Mouse (Mus musculus) layer of hippocampus, postnatal 25 days (tissue): ENCODE data around the gene Atp2b4. TPM values are rescaled to one million over a fixed set of nuclear protein-coding genes. Genes with fewer than 3 reads are reported as not detected.
A peak's percentile ranks its signal among the peaks of the same experiment; 100 is the strongest.

ENCODE experiments used
- DNase-seq, 2 experiments: peaks; one replicate each; pipeline ENCODE4 v3.0.0; 2022; ENCODE audit warnings: mixed read lengths in 2 of 2, low spot score in 1 of 2; ENCODE audit errors: extremely low spot score in 1 of 2
- total RNA-seq, 2 experiments: library from RNA; stranded (reverse); gene quantifications; 2 replicates each; pipeline ENCODE4 v1.2.3; 2021

Atp2b4 gene
- total RNA-seq, 2 experiments from 2014 or later = 67.6 to 79.3 TPM

GRCm38 (mm10) chr1:133799686-133800445 lies 975 bp downstream of the Atp2b4 start:
- no peak for DNase-seq

- DNase-seq = no peak
Observed at GRCm38 (mm10) chr1:133798821-133799415, 1.9 kb downstream of the Atp2b4 start.

- DNase-seq = no peak
Observed at GRCm38 (mm10) chr1:133797979-133798820, 2.6 kb downstream of the Atp2b4 start.

DNA sequence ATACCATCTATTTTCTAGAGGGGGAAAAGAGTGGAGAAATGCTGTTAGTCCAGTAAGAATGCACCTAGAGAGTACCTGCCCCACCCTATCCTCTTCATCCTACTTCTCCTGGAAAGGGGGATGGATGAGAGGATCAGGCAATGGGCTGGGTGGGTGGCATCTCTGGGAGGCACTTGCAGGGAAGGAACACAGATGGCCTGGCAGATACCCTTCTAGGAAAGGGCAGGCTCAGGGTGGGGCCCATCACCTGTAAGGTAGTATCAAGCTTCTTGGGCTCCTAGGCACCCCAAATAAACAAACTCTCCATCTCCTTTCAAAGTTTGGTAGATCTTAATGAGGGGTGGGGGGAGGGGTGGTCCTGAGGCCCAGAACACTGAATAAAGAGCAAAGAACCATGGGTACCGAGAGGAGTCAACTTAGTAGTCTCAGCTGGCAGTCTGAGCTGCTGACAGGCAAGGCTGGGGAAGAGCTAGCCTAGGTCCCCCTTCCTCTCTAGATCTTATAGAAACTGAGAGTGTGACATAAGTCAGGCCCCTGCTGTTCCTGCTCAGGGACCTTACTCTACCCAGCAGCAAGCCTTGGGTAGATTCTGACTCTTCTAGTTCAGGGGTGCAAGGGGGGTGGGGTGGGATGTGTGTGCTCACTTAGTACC lies 3.4 kb downstream of the Atp2b4 start:
- no peak for DNase-seq

DNA sequence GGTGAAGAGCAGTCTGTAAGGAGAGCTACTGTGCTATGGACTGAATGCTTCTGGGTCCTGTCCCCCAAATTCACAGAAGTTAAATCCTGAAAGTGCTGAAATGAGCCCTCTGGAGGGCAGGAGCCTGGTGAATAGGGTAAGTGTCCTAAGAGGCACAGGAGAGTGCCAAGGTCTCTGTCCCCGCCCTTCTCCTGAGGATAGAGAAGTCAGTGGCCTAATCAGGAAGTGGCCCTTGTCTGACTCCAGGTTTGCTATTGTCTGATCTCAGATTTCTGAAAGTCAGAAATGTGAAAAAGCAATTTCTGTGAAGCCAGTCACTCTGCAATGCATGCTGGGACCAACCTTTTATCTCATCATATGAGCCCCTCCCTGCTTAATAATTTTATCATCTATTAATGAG lies 7.2 kb downstream of the Atp2b4 start:
- DNase-seq = no peak

DNA sequence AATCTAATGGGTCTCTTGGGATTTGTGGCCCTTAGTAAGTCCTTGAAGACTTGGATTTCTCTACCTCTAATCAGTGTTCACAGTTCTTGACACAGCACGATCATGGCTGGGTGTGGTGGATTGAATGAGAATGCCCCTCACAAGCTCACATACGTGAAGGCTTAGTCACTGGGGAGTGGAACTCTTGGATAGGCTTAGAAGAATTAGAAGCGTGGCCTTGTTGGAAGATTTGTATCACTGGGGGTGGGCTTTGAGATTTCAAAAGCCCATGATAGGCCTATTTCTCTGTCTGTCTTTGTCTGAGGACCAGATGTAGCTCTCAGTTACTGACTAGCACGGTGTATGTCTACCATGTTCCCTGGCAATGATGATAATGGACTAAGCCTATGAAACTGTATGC lies 10.8 kb downstream of the Atp2b4 start:
- no peak for DNase-seq

- DNase-seq = no peak
Observed at GRCm38 (mm10) chr1:133788864-133789263, 12.0 kb downstream of the Atp2b4 start.

DNA sequence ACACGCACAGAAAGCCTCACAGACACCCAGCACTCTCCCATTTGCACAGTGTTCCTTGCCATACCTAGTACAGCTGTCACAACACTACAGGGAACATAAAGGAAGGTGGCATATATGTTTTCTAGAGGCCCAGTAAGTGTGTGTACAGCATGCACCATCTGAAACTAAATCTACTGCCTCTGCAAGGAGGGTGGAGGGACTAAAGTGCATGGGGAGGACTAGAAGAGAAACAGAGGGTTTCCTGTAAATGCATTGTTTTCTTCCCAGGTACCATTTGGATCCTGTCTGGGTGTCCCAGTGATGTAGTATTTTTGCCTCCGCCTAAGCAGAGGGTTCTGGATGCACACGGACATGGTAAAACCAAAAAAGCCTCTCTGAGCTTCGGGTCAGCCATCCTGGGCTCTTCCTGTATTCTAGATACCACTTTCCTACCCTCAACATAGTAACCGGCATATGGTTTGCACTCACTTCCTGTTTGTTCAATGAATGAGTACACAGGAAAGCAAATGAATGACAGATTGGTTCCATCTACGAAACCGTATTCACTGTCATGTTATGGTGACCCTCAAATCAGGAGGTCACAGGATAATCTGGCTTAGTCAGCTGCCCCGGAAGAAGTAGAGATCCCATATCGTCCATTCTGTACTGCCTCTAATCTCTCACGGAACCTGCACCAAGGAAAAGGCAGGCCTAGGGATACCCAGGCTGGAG lies 13.2 kb downstream of the Atp2b4 start:
- no peak for DNase-seq

DNA sequence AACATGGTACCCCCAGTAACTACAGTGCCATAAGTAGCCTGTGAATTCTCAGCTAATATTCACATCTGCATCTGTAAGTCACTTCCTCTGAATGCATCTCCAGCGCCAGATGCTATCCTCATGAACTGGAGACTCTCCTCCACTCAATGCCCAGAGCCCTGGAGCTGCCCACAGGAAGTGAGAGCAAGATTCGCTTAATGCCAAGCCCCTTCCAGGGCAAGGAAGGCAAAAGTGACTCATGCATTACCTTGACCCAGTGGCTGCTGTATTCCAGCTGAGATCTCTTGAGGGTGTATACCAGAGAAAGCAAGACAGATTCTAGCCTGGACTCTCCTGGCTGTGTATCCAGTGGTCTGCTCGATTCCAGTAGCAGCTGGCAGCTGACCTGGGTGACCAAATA lies 16.2 kb downstream of the Atp2b4 start:
- no peak for DNase-seq

- DNase-seq = no peak
Observed at GRCm38 (mm10) chr1:133781531-133781930, 19.3 kb downstream of the Atp2b4 start.

- DNase-seq = no peak
Observed at GRCm38 (mm10) chr1:133779043-133779442, 21.8 kb downstream of the Atp2b4 start.

GRCm38 (mm10) chr1:133777651-133778231 lies 23.1 kb downstream of the Atp2b4 start:
- DNase-seq = no peak

DNA sequence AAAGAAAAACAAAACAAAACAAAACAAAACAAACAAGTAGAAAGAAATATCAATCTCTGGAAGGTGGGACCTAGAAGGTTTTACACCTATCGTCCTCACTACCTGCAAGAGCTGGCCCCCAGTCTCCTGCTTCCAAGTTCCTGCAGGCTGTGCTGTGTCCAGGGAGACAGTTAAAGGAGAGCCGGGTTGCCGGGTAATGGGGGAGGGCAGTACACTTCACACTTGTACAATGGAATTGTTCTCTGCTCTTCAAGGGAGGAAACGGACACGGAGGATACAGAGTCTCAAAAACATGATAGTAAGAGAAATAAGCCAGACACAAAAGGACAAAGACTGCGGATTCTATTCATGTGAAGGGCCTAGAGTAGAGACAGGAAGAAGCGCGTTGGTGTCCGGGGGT lies 28.3 kb downstream of the Atp2b4 start:
- no peak for DNase-seq

DNA sequence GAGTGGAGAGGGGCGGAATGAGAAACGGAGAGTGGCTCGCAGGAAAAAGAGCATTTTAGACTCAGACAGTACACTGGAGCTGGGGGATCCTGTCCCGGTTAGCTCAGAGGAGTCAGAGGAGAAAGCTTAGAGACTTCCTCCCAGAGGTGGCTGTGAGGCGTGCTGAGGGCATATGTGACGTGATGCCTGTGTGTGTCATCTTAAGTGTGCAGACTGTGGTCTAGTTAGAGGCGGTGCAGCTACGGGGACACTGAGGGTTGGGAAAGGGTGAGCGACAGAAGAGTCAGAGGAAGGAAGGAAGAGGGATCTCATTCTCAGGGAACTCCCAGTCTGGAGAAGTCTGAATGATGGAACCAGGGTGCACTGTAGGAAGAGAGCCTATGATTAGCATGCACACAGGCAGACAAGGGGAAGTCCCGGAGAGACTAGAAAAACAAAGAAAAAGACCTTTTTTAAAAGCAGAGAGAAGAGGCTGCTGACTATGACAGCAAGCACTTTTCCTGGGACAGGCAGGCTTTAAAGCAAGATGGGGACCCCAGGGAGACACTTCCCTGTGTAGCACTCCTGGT lies 28.9 kb downstream of the Atp2b4 start:
- no peak for DNase-seq

- no peak for DNase-seq
Observed at GRCm38 (mm10) chr1:133767994-133768393, 32.8 kb downstream of the Atp2b4 start.

- DNase-seq = no peak
Observed at GRCm38 (mm10) chr1:133766901-133767529, 33.8 kb downstream of the Atp2b4 start.

DNA sequence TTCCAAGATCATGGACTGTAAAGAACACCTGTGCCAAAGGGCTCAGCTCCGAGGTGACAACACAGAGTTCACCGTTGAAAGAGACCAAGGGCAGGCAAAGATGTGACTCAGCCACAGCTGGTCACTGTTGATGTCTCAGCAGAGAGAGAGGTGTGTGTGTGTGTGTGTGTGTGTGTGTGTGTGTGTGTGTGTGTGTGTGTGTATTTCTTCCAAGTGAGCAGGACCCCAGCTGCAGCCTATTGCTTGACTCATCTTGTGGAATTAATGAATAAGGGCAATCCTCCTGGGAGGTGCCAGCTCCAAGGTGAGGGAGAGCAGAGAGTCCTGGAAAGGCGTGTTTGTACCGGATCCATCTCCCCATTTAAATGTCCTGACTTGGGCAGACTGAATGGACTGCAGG lies 35.5 kb downstream of the Atp2b4 start:
- no peak for DNase-seq

DNA sequence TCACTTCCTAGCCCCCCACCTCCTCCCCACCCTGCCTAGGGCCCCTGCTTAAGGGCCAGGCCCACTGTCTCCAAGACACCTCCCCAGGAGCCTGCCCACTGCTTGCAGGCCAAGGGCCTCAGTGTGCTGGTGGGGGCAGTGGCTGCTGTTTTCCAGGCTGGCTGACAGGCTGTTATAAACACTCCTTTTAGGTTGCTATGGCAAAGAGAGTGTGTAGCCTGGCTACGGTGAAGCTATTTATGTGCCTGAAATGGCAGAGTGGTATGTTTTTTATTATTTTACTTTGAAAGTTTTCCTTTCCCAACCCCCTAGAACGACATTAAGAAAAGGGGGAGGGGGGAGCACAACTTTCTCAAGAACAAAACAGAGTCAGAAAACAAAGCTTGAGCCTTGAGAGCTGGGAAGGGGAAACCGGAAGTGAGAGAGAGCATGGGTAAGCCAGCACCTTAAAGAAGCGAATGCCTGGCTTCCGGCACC lies 37.9 kb downstream of the Atp2b4 start:
- DNase-seq = peak; percentile 18 to 33

DNA sequence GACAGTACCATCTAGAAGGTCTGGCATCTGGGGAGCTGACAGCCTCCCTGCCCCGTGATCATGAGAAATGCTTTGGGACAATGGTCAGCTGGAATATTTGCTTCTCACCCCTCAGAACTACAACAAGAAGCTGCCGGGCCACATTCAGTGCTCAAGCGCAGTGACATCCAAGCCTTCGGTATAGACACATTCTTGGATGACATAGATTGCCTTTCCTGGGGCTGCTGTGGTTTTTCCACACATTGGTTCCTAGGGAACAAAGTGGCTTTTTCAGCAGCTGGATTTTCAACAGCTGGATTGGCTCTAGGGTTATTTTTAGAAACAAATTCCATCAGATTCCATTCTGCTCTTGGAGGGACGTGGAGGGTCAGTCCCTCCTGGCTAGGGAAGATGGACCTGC lies 39.6 kb downstream of the Atp2b4 start:
- no peak for DNase-seq
